Mouse (Mus musculus) testis, adult 10 weeks (tissue): ENCODE results near the gene Mrpl57. TPM values are rescaled to one million over a fixed set of nuclear protein-coding genes. Genes with fewer than 3 reads are reported as not detected.

ENCODE experiments used
- polyA plus RNA-seq: library from polyadenylated mRNA; stranded (reverse); fragments of 350-450 nt; fragmentation: Illumina TruSeq; extraction: RNeasy Lipid Tissue Mini Kit (QIAGEN cat#74804); gene quantifications from one replicate; pipeline ENCODE4 v1.2.3, GENCODE M21; 2014; ENCODE audit warnings: low read depth, low replicate concordance

Mrpl57 gene
- 78.0 TPM for polyA plus RNA-seq

GRCm38 (mm10) chr14:57825788-57826751 lies at the start of gene Mrpl57, which contains the start of gene Ska3:
Mrpl57 (plus strand) TSS chr14:57826234.
Ska3 (minus strand) TSS chr14:57826185.

GRCm38 (mm10) chr14:57797991-57798931 lies 27.8 kb upstream of the Mrpl57 start, which contains the start of gene Sap18:
Sap18 (plus strand) TSS chr14:57798180.

Other genes starting within 250 kb of the Mrpl57 start
- gene Xpo4, start 160.8 kb upstream of the Mrpl57 start, polyA plus RNA-seq: 48.4 TPM
- not detected for gene Gm49361, start 80.1 kb upstream of the Mrpl57 start, polyA plus RNA-seq
- 105 TPM for gene Lats2, start 67.8 kb upstream of the Mrpl57 start, polyA plus RNA-seq
- gene Sap18, start 28.1 kb upstream of the Mrpl57 start, polyA plus RNA-seq: 285 TPM
- 12.7 TPM for gene Ska3, start within 50 bp of the Mrpl57 start, polyA plus RNA-seq
- 57.2 TPM for gene Zdhhc20, start 64.0 kb downstream of the Mrpl57 start, polyA plus RNA-seq
- gene Micu2, start 173.0 kb downstream of the Mrpl57 start, polyA plus RNA-seq: 35.8 TPM
- 0.69 TPM for gene Fgf9, start 244.3 kb downstream of the Mrpl57 start, polyA plus RNA-seq